Comparison of ENCODE assay signal across 32 mouse cellular contexts in the genomic region with DNA sequence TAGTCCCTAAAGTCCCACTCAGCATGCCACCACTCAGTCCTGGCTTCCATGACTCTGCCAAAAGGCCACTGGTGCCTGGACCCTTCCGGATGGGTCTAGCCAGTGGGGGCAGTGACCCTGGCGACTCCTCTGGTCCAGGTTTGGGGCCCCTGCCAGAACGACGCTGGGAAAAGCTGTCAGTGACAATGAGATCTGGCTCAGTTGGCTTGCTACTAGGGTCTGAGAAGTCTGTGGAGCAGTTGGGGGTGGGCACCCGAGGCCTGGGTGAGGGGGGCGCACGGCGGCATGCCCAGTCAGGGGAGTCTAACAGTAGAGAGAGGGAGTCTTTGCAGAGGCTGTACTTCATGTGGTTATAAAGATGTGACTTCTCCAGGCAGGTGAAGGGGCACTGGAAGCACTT. TPM values are rescaled to one million over a fixed set of nuclear protein-coding genes. Genes with fewer than 3 reads are reported as not detected.
DNase-seq lines count a peak whose midpoint lies in the region; ATAC-seq lines count a peak whose summit lies in the region.
"Had no signal": no experiment of that assay in that cellular context is flagged by ENCODE, and none has a peak within 500 bp of the region (broad histone marks: within the 10 kb centered on the region; RNA-seq: fewer than 3 reads in every experiment).

No protein-coding gene starts in this region.

- H3K27me3 ChIP-seq in forebrain, embryonic 10.5 days (ENCODE audit: poor library complexity, severe bottlenecking): peaks cover 43% of the 10 kb centered on the region
- H3K27me3 ChIP-seq in forebrain, embryonic 16.5 days (replicated peaks; ENCODE audit: control insufficient read depth, insufficient read depth, low read length): peaks cover 30% of the 10 kb centered on the region
- H3K27me3 ChIP-seq in liver, embryonic 15.5 days: peaks cover 43% of the 10 kb centered on the region

- no peaks in the 10 kb centered on the region for H3K9me3 ChIP-seq in forebrain, embryonic 10.5 days
- H3K9me3 ChIP-seq in forebrain, embryonic 16.5 days (ENCODE audit: control insufficient read depth, low read length): no peaks in the 10 kb centered on the region
- no peaks in the 10 kb centered on the region for H3K9me3 ChIP-seq in liver, embryonic 15.5 days (replicated peaks)
- H3K9me3 ChIP-seq: limb, embryonic 10.5 days; limb, embryonic 15.5 days; lung, embryonic 15.5 days; midbrain, embryonic 10.5 days; midbrain, embryonic 15.5 days; stomach, embryonic 15.5 days had no signal

- DNase-seq in cerebellum, adult 9-10 months: peak; percentile 58
- DNase-seq in cerebellum, adult 18-20 months: no peak
- DNase-seq in forebrain, embryonic 10.5 days (ENCODE audit: extremely low spot score, low spot score): no peak
- DNase-seq in left cerebral cortex, postnatal 4 days: peak; percentile 55
- no peak for DNase-seq in left cerebral cortex, postnatal 14 days (ENCODE audit: low spot score in 2 of 2)
- no peak for DNase-seq in c-Kit-positive CD71-positive TER-119-positive erythroid progenitor cells, embryonic 14.5 days (ENCODE audit: low spot score)
- DNase-seq: adrenal gland, adult 8-10 months; cerebellum, adult 11 months; forebrain, postnatal 0 days; heart, postnatal 4 days; kidney, adult 11 months; kidney, postnatal 36 days; right cerebral cortex, postnatal 25 days had no signal

- no peak for ATAC-seq in forebrain, embryonic 16.5 days
- no peak for ATAC-seq in liver, embryonic 15.5 days (ENCODE audit: insufficient read depth)
- ATAC-seq: forebrain, postnatal 0 days; inflammation-experienced regulatory T-cells, adult 6 months; midbrain, embryonic 15.5 days had no signal

- H3K9ac ChIP-seq in forebrain, embryonic 16.5 days (replicated peaks; ENCODE audit: low read depth, low read length): no peak overlapping the region
- H3K9ac ChIP-seq in liver, embryonic 15.5 days: peak overlapping the region; percentile 69
- H3K9ac ChIP-seq: forebrain, postnatal 0 days; hindbrain, embryonic 14.5 days; limb, embryonic 15.5 days; lung, embryonic 15.5 days; midbrain, embryonic 15.5 days; stomach, embryonic 15.5 days had no signal

- no peaks in the 10 kb centered on the region for H3K36me3 ChIP-seq in forebrain, embryonic 10.5 days (replicated peaks)
- no peaks in the 10 kb centered on the region for H3K36me3 ChIP-seq in forebrain, embryonic 16.5 days (ENCODE audit: control insufficient read depth, insufficient read depth)
- no peaks in the 10 kb centered on the region for H3K36me3 ChIP-seq in liver, embryonic 15.5 days (replicated peaks)
- H3K36me3 ChIP-seq: G1E; limb, embryonic 10.5 days; limb, embryonic 15.5 days; lung, embryonic 15.5 days; midbrain, embryonic 10.5 days; midbrain, embryonic 15.5 days; stomach, embryonic 15.5 days had no signal

- 81% methylated on average over 8 of the region's 8 CpGs for WGBS in forebrain, embryonic 10.5 days
- 78% methylated on average over 8 of the region's 8 CpGs for WGBS in forebrain, embryonic 16.5 days
- 73% methylated on average over 8 of the region's 8 CpGs for WGBS in liver, embryonic 15.5 days (ENCODE audit: insufficient replicate concordance)

- H3K4me3 ChIP-seq in forebrain, embryonic 10.5 days: no peak overlapping the region
- H3K4me3 ChIP-seq in forebrain, embryonic 16.5 days (replicated peaks; ENCODE audit: low read length): no peak overlapping the region
- no peak overlapping the region for H3K4me3 ChIP-seq in liver, embryonic 15.5 days (replicated peaks)
- H3K4me3 ChIP-seq: layer of hippocampus, adult 2 months; limb, embryonic 10.5 days; limb, embryonic 15.5 days; lung, embryonic 15.5 days; midbrain, embryonic 10.5 days; midbrain, embryonic 15.5 days; stomach, embryonic 15.5 days had no signal

- intact Hi-C loops in left cerebral cortex, postnatal 4 days (cut with DNase I): no loop called here
- intact Hi-C loops in left cerebral cortex, postnatal 14 days (cut with DNase I): no loop called here

- peaks cover 41% of the 10 kb centered on the region for H3K4me1 ChIP-seq in forebrain, embryonic 10.5 days
- H3K4me1 ChIP-seq in forebrain, embryonic 16.5 days (replicated peaks; ENCODE audit: control insufficient read depth, insufficient read depth, low read length): peaks cover 11% of the 10 kb centered on the region
- peaks cover 83% of the 10 kb centered on the region for H3K4me1 ChIP-seq in liver, embryonic 15.5 days (replicated peaks)

- H3K27ac ChIP-seq in forebrain, embryonic 10.5 days: peak overlapping the region; percentile 68
- H3K27ac ChIP-seq in forebrain, embryonic 16.5 days (ENCODE audit: low read length): no peak overlapping the region
- peak overlapping the region; percentile 99 for H3K27ac ChIP-seq in liver, embryonic 15.5 days (replicated peaks)
- H3K27ac ChIP-seq: hindbrain, embryonic 14.5 days; layer of hippocampus, adult 2 months; limb, embryonic 15.5 days; lung, embryonic 15.5 days; midbrain, embryonic 15.5 days; stomach, embryonic 15.5 days had no signal

- no peak overlapping the region for H3K4me2 ChIP-seq in forebrain, embryonic 16.5 days (ENCODE audit: low read length)
- peak overlapping the region; percentile 79; the same call in 1 of the 2 replicates for H3K4me2 ChIP-seq in liver, embryonic 15.5 days
- H3K4me2 ChIP-seq: hindbrain, embryonic 14.5 days; limb, embryonic 15.5 days; lung, embryonic 15.5 days; midbrain, embryonic 15.5 days; stomach, embryonic 15.5 days had no signal

RNA-seq across cellular contexts. Expression of gene Nhlrc4, which starts 3.3 kb away (rescaled TPM):
- 0.89 TPM in 1 of 2 replicates, not detected in the other for polyA plus RNA-seq in forebrain, embryonic 10.5 days (2016; fragmentation: Nextera tagmentation; extraction: Ambion mirVana)
- polyA plus RNA-seq in forebrain, embryonic 16.5 days (2015; fragmentation: Nextera tagmentation; extraction: Ambion mirVana): not detected in 2 replicates
- not detected for total RNA-seq in left cerebral cortex, postnatal 4 days (2021)
- total RNA-seq in left cerebral cortex, postnatal 14 days (2021): not detected
- 6.1 and 6.7 TPM in 2 replicates for polyA plus RNA-seq in liver, embryonic 15.5 days (2015; fragmentation: Nextera tagmentation; extraction: Ambion mirVana)
- total RNA-seq: adrenal gland, adult 8-10 months; forebrain, postnatal 0 days; gastrocnemius, adult 8-10 months; heart, postnatal 4 days; megakaryocyte progenitor cell, adult 5-6 weeks; neutrophil, adult 5-6 weeks had no signal
- polyA plus RNA-seq: embryonic facial prominence, embryonic 11.5 days; hindbrain, embryonic 14.5 days; inflammation-experienced regulatory T-cells, adult 6 months; midbrain, embryonic 10.5 days had no signal

RNA-seq across cellular contexts. Expression of gene Pigq, which starts 3.3 kb away (rescaled TPM):
- polyA plus RNA-seq in forebrain, embryonic 10.5 days (2016; fragmentation: Nextera tagmentation; extraction: Ambion mirVana): 68.4 and 75.6 TPM in 2 replicates
- 56.3 and 61.2 TPM in 2 replicates for polyA plus RNA-seq in forebrain, embryonic 16.5 days (2015; fragmentation: Nextera tagmentation; extraction: Ambion mirVana)
- total RNA-seq in left cerebral cortex, postnatal 4 days (2021): 100 to 1,000 TPM in 1 of 2 experiments, 10 to 100 TPM in 1; 87.1 to 104 TPM
- 100 to 1,000 TPM; 138 to 145 TPM for total RNA-seq in left cerebral cortex, postnatal 14 days (2021)
- 156 and 174 TPM in 2 replicates for polyA plus RNA-seq in liver, embryonic 15.5 days (2015; fragmentation: Nextera tagmentation; extraction: Ambion mirVana)

RNA-seq across cellular contexts. Expression of gene A930017K11Rik, which starts 4.3 kb away (rescaled TPM):
- polyA plus RNA-seq in forebrain, embryonic 10.5 days (2016; fragmentation: Nextera tagmentation; extraction: Ambion mirVana): 0.09 and 0.14 TPM in 2 replicates
- polyA plus RNA-seq in forebrain, embryonic 16.5 days (2015; fragmentation: Nextera tagmentation; extraction: Ambion mirVana): 0.21 TPM in 1 of 2 replicates, not detected in the other
- not detected for total RNA-seq in left cerebral cortex, postnatal 4 days (2021)
- under 1 TPM in 1 of 2 experiments, not detected in 1; 0.13 TPM for total RNA-seq in left cerebral cortex, postnatal 14 days (2021)
- 0.23 and 0.37 TPM in 2 replicates for polyA plus RNA-seq in liver, embryonic 15.5 days (2015; fragmentation: Nextera tagmentation; extraction: Ambion mirVana)
- total RNA-seq: adrenal gland, adult 8-10 months; G1E; gastrocnemius, adult 8-10 months; heart, postnatal 4 days; megakaryocyte progenitor cell, adult 5-6 weeks; neutrophil, adult 5-6 weeks had no signal
- polyA plus RNA-seq: forebrain, embryonic 11.5 days; heart, embryonic 16.5 days; inflammation-experienced regulatory T-cells, adult 6 months; neural tube, embryonic 11.5 days had no signal

RNA-seq across cellular contexts. Expression of gene Rab40c, which starts 28.5 kb away (rescaled TPM):
- 29.4 and 30.9 TPM in 2 replicates for polyA plus RNA-seq in forebrain, embryonic 10.5 days (2016; fragmentation: Nextera tagmentation; extraction: Ambion mirVana)
- polyA plus RNA-seq in forebrain, embryonic 16.5 days (2015; fragmentation: Nextera tagmentation; extraction: Ambion mirVana): 56.6 and 59.2 TPM in 2 replicates
- 10 to 100 TPM; 47.0 to 47.2 TPM for total RNA-seq in left cerebral cortex, postnatal 4 days (2021)
- total RNA-seq in left cerebral cortex, postnatal 14 days (2021): 10 to 100 TPM; 53.7 to 57.3 TPM
- 6.6 and 8.4 TPM in 2 replicates for polyA plus RNA-seq in liver, embryonic 15.5 days (2015; fragmentation: Nextera tagmentation; extraction: Ambion mirVana)

RNA-seq across cellular contexts. Expression of gene Capn15, which starts 37.5 kb away (rescaled TPM):
- polyA plus RNA-seq in forebrain, embryonic 10.5 days (2016; fragmentation: Nextera tagmentation; extraction: Ambion mirVana): 31.8 and 37.0 TPM in 2 replicates
- 16.5 and 23.3 TPM in 2 replicates for polyA plus RNA-seq in forebrain, embryonic 16.5 days (2015; fragmentation: Nextera tagmentation; extraction: Ambion mirVana)
- total RNA-seq in left cerebral cortex, postnatal 4 days (2021): 10 to 100 TPM; 42.2 to 45.9 TPM
- total RNA-seq in left cerebral cortex, postnatal 14 days (2021): 10 to 100 TPM; 46.5 to 50.0 TPM
- polyA plus RNA-seq in liver, embryonic 15.5 days (2015; fragmentation: Nextera tagmentation; extraction: Ambion mirVana): 9.7 and 11.4 TPM in 2 replicates

Comparison
In these comparisons a context has a peak if more than half of its experiments do, and no peak if none do; other contexts are left out.
1. DNase-seq: peak in cerebellum, adult 9-10 months (single experiment) and left cerebral cortex, postnatal 4 days (single experiment); none in cerebellum, adult 18-20 months (0 of 2), forebrain, embryonic 10.5 days (single experiment), left cerebral cortex, postnatal 14 days (0 of 2) and c-Kit-positive CD71-positive TER-119-positive erythroid progenitor cells, embryonic 14.5 days (single experiment).